Mouse (Mus musculus) 3T3-L1 (cell line): ENCODE data around the gene Itgb1bp1.
A peak's percentile ranks its signal among the peaks of the same experiment; 100 is the strongest.

Source experiments
- DNase-seq: peaks from one replicate; pipeline ENCODE4 v3.0.0-alpha.2; 2015; ENCODE audit warnings: low read depth, low spot score

Gene Itgb1bp1

DNA sequence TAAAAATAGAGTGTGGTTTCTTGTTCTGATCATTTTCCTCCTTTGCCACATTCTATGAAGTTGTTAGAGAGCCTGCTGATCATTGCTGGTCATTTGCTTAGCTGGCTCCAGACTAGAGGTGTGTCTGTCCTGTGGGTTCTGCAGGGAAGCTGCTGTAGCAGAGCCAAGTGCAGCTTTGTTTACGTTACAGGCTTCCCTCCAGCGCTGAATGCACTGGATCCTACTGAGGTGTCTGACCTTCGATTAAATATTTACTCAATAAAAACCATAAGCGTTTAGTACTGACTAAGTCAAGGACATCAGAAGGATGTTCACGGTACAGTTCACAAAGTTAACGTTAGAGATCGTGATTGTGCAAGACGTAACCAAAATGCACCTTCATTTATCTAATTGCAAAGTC, 15.8 kb upstream of the Itgb1bp1 start:
- DNase-seq: no peak

DNA sequence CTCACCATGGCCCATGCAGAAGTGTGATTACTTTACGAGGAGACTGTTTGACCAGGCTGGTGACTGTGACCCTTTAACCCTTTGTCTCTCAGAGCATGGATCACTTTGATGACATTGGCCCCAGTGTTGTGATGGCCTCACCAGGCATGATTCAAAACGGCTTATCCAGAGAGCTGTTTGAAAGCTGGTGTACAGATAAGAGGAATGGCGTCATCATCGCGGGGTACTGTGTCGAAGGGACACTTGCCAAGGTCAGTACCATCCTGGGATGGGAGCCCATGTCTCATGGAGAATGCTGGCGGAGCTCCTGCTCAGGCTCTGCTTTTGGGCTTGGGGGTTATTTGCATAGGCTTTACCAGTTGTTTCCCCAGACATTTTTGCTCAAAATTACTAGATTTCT, 15.2 kb upstream of the Itgb1bp1 start:
- no peak for DNase-seq

DNA sequence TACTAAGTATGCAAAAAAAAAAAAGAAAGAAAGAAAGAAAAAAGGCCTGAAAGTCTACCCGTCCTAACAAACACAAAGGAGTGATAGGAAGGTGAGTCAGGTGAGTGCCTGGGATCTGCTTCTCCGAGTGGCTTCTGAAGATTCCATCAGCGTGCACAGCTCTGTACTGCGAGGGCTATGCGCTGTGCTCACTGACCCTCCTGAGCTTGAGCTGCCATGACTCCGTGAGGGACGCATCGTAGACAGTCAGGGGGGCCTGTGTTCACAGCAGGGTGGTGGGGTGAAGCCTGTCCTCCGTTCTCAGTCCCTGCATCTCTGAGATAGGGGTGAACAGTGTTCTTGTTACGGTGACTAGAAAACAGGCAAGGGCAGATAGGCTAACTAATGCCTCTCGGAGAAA, 12.8 kb upstream of the Itgb1bp1 start:
- no peak for DNase-seq

DNA sequence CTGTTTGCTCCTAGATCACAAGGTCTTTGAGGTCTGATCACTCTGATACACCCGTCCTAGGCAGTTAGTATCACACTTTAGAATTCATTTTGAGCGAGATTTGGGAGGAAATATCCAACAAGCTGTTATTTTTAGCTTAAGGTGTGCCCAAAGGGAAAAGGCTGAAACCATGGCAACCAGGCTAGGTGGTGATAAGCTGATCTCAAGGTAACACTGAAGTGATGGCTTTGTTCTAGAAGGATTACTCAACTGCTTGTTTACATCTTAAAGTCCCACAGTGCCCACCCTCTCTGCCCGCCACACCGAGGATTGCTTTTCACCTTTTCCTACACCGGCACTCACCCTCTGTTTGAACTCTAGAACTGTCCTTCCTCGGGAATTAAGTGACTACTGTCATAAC, 3.6 kb upstream of the Itgb1bp1 start:
- no peak for DNase-seq

DNA sequence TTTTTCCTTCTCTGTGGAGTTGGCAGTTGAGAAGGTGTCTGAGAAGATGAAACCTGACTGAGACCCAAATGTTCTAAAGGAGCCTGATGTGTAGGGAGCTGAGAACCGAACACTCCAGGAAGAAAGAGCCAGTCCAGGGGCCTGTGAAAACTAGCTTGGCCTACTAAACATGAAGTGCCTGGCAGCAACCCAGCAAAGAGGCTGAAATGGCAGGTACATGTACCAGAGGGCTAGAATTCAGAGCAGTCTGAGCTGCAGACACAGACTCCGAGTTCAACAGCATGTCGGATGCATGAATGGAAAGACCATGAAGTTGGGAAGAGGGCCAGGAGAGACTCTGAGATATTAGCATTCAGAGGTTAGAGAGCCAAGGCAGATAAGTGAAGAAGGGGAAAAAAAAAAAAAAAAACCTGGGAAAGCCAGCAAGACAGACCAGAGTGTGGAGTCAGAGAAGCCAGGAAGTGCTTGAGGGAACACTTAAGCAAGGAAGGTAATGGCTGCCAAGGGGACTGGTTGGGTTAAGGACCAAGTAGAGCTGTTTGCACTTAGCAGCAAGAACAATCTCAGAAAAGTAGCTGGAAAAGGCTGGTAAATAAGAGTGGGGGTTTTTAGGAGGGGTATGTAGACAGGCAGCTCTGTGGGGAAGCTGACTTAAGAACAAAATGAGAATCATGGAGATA, 2.8 kb upstream of the Itgb1bp1 start:
- no peak for DNase-seq

DNA sequence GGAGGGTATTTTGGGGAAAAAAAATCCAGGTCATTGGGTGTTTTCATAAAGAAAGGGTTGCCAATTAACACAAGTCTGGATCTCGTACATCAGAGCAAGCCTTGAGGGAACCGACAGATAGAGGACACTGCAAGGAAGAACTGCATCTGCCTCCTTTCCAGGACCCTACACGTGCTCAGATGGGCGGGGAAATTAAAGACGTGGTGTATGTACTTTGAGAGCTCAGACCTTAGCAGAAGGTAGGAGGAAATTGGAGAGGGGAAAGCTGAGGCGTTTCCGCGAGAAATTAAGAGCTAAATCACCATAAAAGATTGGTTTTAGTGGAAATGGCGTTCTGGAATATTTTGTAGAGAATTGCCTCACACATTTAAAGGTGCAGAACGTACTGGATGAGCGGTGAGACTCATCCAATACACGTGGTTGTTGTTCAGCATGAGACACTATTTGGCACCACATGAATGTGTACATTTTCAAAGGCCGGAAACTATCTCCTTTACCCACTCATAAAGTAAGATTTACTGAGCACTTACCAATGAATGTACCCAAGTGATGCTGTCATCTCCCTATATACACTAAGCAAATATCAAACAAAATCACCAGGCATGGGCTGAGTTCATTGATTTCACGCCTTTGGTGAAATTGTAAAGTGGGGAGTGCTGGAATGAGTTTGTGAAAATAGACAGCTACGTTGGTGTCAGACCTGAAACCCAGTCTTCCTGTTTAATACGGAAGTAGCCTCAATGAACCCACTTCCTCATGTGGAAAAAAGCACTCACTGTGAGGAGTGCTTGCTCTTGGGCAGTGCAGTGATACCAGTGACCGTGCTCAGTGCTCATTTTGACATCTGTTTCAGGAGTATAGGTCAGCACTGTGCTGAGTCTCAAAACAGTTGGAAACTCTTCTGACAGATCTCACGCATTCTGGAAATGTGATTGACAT, 897 bp upstream of the Itgb1bp1 start:
- peak; percentile 46 for DNase-seq

DNA sequence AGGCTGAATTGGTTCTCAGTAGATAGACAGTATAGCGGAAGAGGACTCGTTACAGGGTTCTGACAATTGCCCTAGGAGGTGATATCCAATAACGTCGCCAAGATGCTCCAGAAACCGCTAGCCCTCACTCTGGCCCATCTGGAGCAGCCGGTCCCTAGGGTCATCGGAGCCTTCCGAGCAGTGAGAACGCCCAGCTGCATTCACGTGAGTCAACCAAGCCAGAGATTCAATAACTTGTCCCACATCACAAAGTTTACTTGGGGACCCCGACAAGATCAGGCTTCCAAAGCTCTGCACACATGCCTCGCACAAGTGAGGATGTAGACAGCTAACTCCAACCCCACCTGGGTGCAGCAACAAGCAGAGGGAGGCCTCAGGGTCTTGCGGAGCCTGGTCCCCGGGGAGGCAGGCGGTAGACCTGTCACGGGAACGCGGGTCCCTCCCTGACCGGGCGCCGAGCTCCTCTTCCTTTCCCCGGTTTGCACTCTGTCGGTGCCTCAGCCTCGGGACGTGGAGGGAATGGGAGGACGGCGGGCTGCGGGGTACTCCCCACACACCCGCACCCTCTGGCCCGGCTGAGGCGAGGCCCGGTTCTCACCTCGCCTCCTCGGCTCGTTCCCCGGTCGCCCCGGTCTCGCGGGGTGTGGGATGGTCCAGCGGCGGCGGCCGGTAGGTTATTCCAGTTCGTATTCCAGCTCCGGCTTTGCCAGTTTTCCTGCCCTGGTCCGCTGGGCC, 409 bp downstream of the Itgb1bp1 start:
- DNase-seq: peak; percentile 68

DNA sequence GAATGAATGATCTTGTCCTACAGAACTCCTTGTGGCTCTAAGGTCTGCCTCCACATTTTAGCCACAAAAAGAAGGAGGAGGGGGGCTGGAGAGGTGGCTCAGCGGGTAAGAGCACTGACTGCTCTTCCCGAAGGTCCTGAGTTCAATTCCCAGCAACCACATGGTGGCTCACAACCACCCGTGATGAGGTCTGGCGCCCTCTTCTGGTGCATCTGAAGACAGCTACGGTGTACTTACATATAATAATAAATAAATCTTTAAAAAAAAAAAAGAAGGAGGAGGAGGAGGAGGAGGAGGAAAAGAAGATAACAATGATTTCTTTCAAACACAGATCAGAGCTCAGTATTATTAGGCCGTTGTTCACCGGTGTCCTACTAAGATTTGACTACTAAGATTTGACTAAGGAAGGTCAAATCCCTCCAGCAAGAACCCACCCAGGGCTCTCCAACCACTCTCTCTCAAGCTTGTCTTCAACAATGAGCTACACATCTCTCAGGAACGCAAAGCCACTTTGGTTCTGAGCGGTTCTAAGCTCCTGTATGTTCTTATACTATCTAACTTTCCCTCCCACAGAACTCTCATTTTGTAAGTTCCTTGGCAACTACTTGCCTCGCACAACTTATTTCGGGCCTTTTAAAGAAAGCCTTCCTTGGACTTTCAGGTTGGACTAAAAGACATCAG, 1.2 kb downstream of the Itgb1bp1 start, which contains the start of gene Cpsf3:
Gene Cpsf3, plus strand, starts transcription at position 631 of the 681 bp plus-strand sequence.
- peak; percentile 46 for DNase-seq

DNA sequence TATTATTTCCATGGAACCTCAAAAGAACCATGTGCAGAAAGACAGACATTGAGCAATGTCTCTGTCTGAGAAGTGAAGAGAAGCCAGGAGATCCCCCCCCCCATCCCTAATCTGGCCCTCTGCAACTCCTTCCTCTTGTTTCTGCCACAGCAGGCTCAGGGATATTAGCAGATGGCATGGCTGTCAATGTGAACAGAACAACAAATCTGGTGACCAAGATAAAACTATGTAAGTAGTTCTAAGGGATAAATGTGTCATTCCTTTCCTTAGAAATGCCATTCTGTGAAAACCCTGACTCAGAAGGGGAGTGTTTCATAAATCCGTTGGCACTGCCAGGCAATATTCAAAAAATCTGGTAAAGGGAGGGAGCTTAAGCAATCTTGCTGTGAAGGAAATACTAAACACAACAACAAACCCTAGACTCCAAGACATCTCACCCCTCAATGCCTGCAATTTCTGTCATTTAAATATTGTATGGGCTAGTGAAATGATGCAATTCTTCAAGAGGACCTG, 8.7 kb downstream of the Itgb1bp1 start:
- peak; percentile 34 for DNase-seq

DNA sequence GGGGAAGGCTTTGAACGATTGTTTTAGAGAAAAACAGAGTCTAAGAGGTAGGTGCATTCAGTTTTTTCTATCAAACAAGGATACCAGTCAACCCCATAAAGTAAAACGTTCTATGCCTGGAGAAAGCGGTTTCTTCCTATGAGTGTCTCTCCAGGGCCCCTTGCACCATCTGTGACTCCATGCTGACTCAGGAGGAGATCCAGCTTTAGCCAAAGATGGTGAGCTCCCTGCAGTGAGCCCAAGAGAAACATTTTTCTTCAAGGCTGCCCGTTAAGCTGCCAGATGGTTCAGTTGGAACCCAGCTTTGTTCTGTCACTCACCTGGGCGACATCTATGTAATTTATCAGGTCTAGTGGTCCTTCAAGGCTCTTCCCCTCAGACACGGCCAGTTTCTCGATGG, 11.6 kb downstream of the Itgb1bp1 start:
- peak; percentile 47 for DNase-seq

DNA sequence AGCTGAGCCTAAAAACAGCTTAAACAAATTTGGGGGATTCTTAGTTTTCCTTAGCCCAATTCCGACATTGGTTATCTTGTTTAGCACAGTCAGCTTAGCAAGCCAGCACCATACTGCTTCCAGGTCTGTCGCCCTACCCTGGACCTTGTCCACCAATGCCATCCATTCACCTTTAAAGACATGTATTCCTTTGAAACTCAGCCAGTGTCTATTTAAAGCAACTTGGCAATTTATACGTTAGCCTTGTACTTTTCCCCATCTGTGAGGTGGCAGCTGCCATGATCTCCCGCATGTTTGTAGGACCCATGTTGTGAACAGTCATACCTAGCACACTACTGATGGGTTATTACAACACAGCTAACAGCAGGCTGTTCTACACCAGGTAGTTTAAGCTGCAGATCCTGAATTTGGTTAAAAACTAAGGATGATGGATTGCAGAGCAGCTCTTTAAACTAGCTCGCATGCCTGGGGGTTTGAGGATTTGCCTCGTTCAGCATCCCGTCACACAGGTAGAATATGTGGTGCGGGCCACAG, 17.9 kb downstream of the Itgb1bp1 start:
- no peak for DNase-seq

DNA sequence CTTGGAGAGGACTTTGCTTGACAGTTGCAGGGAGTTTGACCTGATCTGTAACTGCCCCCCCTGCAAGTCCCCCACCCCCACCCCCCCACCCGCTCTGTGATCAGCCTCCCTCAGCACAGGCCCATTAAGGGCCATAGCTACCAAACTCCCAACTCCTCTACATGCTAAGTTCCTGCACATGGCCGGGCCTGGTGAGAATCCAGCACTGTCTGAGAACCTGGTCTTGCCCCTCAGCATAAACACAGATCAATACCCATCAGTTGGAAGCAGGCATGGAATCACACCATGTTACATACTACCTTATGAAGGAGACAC, 19.3 kb downstream of the Itgb1bp1 start:
- DNase-seq: no peak

DNA sequence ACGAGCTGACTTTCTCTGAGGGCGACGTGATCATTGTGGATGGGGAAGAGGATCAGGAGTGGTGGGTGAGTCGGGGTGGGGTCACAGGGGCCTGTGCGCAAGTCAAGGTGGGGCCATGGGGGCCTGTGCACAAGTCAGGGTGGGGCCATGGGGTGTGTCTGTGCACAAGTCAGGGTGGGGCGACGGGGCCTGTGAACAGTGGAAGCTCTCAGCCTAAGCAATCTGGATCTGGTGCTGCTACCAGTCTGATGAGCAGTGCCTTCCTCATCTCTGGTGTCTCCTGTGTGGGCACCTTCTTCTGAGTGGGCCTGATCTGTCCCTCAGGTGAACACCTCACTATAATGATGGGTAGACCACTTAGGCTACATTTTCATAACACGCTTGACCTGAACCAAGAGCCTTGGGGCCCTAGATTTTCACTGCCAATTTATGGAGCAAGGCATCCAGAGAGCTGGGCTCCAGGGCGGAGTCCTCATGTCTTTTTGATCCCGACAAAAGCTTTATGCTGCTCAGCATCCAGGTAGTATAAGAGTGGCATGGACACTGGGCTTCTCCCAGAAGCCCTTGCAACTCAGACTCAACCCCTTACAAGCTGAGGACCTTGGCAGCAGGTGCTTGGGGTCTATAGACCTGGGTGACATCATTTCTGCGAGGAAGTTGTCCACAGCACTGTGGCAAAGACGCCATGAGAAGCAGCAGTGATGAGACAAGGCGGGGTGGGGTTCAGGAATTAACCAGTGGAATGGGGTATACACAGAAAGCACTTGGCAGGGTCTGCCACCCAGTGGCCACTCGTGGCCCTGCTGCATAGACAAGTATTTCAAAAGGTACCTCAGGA, 19.9 kb downstream of the Itgb1bp1 start:
- peak; percentile 69 for DNase-seq

DNA sequence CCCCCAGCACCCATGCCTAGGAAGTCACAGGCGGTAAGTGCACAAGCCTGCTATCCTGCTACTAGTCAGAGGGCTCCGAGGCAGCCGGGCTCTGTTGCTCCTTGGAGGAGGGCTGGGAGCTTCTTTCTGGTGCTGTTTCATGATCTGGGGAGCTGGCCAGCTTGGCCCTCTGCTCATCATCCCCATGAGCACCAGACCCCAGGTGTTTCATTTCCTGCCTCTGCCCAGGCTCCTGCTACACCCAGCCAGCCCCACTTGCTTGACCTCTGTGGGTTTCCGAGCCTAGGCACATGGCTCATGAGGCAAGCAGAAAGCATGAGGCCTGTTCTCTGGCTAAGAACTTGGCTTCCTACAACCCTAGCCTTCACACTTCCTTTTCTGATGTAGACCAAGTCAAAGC, 20.6 kb downstream of the Itgb1bp1 start:
- DNase-seq: no peak

DNA sequence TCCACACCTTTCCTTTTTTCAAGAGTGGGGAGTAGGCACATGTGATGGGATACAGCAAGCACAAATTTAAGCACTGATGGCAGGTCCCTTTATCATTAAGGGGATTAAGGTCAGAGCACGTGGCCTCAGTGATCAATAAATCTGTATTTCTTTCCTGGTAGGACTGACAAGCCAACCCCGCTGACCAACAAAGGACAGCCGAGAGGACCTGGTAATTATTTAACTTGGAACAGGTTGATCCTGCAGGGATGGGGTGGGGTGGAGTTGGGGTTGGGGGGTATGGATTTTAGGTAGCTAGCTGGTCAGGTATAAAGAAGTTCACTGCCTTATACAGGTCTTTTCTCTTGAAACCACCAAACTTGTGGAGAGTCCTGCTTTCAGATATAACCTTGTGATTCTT, 21.1 kb downstream of the Itgb1bp1 start:
- no peak for DNase-seq

DNA sequence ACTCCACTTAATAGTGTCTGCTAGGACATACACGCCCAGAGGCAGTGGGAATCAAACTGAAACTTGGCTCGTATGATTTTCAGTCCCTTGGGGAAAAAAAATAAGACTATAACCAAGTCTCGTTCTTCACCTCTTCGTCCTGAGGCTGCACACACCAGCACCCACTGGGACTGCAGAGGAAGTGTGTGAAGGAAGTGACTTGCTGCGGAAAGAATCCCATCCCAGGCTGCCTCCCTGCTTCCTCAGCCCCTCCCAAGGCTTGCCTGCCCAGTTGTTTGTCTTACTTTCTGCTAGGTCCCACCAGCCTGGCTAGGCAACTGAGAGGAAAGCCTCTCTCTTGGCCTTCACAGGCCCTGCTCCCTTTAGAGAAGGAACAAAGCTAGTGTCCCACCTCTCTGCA, 21.8 kb downstream of the Itgb1bp1 start:
- peak; percentile 25 for DNase-seq

DNA sequence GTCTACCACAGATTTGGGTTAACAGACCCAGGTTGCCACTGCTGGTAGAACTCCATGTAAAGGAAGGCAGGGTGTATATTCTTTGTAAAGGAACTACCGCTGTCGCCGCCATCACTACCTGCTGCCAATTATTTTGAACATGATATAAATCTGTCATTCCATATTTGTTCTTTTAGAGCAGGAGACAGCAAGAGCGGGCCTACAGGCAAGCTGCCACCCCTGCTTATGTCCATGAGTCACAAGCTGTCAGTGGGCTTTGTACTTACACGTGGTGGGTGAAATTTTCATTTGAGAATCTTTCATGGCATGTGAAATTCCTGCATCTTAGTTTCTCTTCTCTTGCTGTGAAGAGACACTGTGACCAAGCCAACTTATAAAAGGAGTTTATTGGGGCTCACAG, 22.8 kb downstream of the Itgb1bp1 start:
- DNase-seq: no peak

DNA sequence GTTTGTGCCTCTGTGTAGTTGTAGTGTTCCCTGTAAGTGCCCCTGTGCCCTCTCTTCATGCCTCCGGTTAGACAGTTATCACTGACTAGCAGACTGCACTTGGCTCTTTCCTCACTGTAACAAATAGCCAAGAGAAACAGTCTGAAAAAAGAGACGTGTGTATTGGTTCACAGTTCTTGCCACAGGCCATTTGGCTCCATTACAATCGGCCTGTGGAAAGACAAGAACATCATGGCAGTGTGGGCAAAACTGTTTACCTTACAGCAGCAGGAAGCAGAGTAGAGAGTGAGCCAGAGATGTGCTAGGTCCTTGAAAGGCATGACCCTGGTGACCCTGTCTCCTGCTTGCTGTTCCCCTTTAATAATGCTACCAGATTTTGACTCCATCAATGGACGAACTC, 24.6 kb downstream of the Itgb1bp1 start:
- no peak for DNase-seq

DNA sequence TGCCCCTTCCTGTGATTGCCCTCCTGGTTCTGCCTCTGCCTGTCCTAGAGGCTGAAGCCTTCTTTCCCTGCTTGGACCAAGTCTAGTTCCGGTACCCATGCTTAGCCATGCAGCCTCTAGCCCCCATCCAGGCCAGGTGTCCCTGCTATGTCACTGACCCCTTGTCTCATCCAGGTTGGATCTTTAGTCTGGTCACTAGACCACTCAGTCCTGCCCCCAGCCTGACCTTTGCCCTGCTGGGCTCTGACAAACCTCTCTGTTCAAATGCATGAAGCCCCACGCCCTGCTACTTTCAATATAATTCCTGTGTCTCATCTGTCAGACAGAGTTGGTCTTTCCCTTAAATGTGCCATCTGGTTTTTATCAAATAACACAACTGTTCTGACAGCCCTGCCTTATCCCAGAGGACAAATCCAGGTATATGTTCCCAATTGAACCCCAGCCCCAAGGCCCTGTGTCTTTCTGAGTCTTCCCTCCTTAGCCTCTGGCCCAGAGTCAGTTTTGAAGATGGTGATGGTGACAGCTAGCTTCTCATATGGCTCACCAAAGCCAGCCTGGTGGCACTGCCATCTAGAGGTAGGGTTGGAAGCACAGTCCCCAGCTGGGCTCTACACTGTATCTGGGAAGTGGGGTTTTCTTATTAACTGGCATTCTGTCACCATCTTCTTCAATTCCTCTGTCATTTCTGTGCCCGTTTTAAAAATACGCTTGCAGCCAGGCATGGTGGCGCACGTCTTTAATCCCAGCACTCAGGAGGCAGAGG, 25.4 kb downstream of the Itgb1bp1 start:
- DNase-seq: peak; percentile 45
